ENCODE assay signal across 15 mouse cellular contexts in the genomic region with DNA sequence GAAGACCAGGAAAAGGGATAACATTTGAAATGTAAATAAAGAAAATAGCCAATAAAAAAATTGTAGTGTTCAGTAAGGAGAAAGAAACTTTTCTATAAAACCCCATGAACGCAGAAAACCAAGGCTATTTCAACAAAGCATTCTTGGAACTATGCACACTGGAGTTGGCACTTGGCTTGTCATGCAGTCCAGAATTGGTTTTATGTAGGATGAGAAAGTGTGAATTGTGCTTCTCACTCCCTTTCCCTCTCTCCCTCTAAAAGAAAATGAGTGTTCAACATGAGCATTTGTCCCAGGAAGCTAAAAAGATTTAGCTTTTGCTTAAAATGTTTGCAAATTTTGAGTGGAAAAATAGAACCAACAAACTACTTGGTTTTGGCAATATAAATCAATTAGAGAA.
"Had no signal": no experiment of that assay in that cellular context is flagged by ENCODE, and none has a peak within 500 bp of the region (broad histone marks: within the 10 kb centered on the region; RNA-seq: fewer than 3 reads in every experiment).

No protein-coding gene starts in this region.

- H3K27ac ChIP-seq: layer of hippocampus, adult 2 months; limb, embryonic 10.5 days; liver, embryonic 15.5 days; midbrain, embryonic 13.5 days had no signal

- H3K9ac ChIP-seq: liver, embryonic 15.5 days; midbrain, embryonic 13.5 days had no signal

- H3K27me3 ChIP-seq: liver, embryonic 15.5 days; midbrain, embryonic 13.5 days had no signal

- DNase-seq: kidney, adult 11 months; kidney, adult 9 months; kidney, postnatal 10 days; kidney, postnatal 4 days; lung, adult 2 months; lung, postnatal 36 days; spleen, adult 18-20 months; thymus, adult 2 months; thymus, postnatal 25 days had no signal

- H3K4me2 ChIP-seq: liver, embryonic 11.5 days; liver, embryonic 15.5 days; midbrain, embryonic 13.5 days had no signal

- H3K36me3 ChIP-seq: limb, embryonic 10.5 days; liver, embryonic 15.5 days; midbrain, embryonic 13.5 days had no signal

- H3K4me3 ChIP-seq: layer of hippocampus, adult 2 months; limb, embryonic 10.5 days; liver, embryonic 15.5 days; midbrain, embryonic 13.5 days had no signal

- H3K9me3 ChIP-seq: limb, embryonic 10.5 days; liver, embryonic 15.5 days; midbrain, embryonic 13.5 days had no signal

- ATAC-seq: lung, postnatal 0 days; midbrain, embryonic 13.5 days had no signal

- H3K4me1 ChIP-seq: limb, embryonic 10.5 days; liver, embryonic 15.5 days; midbrain, embryonic 13.5 days had no signal
